Mouse (Mus musculus): ENCODE data around the gene Rest.

Gene Rest

DNA sequence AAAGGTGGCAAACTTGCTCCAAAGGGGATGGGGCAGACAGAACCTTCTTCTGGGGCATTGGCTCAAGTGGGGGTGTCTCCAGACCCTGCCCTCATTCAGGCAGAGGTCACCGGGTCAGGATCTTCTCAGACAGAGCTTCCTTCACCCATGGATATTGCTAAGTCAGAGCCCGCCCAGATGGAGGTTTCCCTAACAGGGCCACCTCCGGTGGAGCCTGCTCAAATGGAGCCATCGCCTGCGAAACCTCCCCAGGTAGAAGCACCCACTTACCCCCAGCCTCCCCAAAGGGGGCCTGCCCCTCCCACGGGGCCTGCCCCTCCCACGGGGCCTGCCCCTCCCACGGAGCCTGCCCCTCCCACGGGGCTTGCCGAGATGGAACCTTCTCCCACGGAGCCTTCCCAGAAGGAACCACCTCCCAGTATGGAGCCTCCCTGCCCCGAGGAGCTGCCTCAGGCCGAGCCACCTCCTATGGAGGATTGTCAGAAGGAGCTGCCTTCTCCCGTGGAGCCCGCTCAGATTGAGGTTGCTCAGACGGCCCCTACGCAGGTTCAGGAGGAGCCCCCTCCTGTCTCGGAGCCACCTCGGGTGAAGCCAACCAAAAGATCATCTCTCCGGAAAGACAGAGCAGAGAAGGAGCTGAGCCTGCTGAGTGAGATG is 16.4 kb downstream of the Rest start:
- ChIA-PET POLR2A (interaction anchor here (0.5 to 23.9 kb wide), 18 partner anchors 9 to 372 kb away, joined by 3 to 359 read pairs (median 4); partner anchors contain the start of genes Noa1 (in 2 of the 4), Polr2b (in 2 of the 4) and Rest (in 2 of the 4)), CTCF (interaction anchor here in 3 of 4 experiments (0.5 to 1.8 kb wide), 7 partner anchors 8 to 167 kb away, joined by 3 to 7 read pairs (median 3); partner anchors contain the start of gene Hopx (in 1 of the 3))

DNA sequence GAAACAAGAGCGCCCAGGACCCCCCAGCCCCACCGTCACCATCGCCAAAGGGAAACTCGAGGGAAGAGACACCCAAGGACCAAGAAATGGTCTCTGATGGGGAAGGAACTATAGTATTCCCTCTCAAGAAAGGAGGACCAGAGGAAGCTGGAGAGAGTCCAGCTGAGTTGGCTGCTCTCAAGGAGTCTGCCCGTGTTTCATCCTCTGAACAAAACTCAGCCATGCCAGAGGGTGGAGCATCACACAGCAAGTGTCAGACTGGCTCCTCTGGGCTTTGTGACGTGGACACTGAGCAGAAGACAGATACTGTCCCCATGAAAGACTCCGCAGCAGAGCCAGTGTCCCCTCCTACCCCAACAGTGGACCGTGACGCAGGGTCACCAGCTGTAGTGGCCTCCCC is 17.0 kb downstream of the Rest start:
- ChIA-PET CTCF (interaction anchor here in 2 of 4 experiments (0.5 to 1.8 kb wide), 5 partner anchors 11 to 168 kb away, joined by 3 to 7 read pairs (median 4); partner anchors contain the start of gene Hopx (in 1 of the 2)), POLR2A (interaction anchor here (0.5 to 23.9 kb wide), 16 partner anchors 9 to 371 kb away, joined by 3 to 359 read pairs (median 4); partner anchors contain the start of genes Noa1 (in 2 of the 4), Polr2b (in 2 of the 4) and Rest (in 2 of the 4))

DNA sequence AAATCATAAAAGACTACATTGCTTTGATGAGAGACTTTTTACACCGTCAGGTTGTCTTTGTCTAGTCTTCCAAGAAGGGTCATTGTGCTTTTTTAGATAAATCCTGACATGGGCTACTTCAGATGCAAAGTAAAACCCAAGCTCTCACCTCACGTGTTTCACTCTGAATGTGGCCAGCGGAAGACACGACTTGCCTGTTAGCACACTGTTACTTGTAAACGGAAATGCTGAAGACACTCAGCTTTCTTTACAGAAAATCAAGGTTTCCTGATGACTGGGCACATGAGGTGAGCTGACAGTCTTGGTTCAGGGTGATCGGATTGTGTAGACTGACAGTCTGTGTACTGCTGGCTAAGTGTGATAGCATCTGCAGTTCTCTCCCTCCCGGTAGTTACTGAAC is 20.4 kb downstream of the Rest start:
- ChIA-PET CTCF (interaction anchor here in 2 of 4 experiments (0.8 to 1.0 kb wide), 2 partner anchors 13 to 62 kb away, joined by 3 to 4 read pairs; no protein-coding TSS in a partner anchor), POLR2A (interaction anchor here in 3 of 4 experiments (0.6 to 23.9 kb wide), 7 partner anchors 11 to 165 kb away, joined by 3 to 359 read pairs (median 4); partner anchors contain the start of gene Rest (in 1 of the 3))

- POLR2A ChIA-PET = interaction anchor here in 3 of 4 experiments (0.6 to 23.9 kb wide), 10 partner anchors 9 to 37 kb away, joined by 3 to 359 read pairs (median 8); partner anchors contain the start of genes Rest (in 2 of the 3), Noa1 (in 1 of the 3) and Polr2b (in 1 of the 3)
- CTCF ChIA-PET = interaction anchor here in 1 of 4 experiments (0.9 to 1.4 kb wide), 2 partner anchors 13 to 15 kb away, joined by 3 read pairs; no protein-coding TSS in a partner anchor
These were observed 21.6 kb downstream of the Rest start for GRCm38 (mm10) chr5:77286904-77287303.

DNA sequence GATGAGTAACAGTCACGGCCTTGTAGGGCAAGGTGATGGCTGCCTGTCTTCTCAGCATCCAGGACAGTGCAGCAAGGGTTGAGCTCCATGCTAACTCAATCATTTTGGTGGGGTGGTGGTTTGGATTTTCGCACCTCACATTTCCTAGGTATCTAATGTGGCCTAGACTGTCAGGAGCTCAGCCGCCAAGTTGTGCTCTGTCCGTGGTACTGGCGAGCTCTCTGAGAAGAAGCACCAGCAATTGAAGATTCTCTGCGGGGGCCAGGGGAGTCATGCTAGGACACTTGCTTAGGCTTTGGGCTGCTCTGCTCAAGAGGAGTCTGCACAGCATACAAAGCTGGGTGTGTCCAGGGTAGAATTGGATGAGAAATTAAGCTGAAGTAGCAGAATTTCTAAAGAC is 22.6 kb downstream of the Rest start:
- CTCF ChIA-PET = interaction anchor here in 3 of 4 experiments (0.7 to 1.5 kb wide), 6 partner anchors 9 to 94 kb away, joined by 3 to 6 read pairs (median 3); no protein-coding TSS in a partner anchor
- POLR2A ChIA-PET = interaction anchor here (0.5 to 23.9 kb wide), 30 partner anchors 8 to 314 kb away, joined by 3 to 359 read pairs (median 4); partner anchors contain the start of genes Noa1 (in 3 of the 4), Polr2b (in 3 of the 4), Rest (in 2 of the 4) and Srp72 (in 1 of the 4)

DNA sequence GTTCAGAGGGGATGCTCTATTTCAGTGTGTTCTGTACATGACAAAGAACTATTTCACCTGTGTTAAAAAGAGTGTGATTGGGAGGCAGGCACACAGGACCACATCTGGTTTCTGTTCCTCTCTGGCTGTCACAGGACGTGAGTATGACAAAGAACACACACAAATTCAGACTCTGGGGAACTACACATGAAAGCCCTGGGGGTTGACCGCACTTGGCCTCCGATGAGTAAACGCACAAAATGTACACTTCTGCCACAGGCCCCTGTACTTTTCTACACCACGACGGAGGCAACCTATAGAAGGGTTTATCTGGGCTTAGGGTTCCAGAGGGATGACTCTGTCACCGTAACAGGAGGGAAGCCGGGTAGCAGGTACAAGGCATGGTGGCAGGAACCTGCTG is 24.4 kb downstream of the Rest start:
- ChIA-PET POLR2A (interaction anchor here in 1 of 4 experiments (0.6 to 23.9 kb wide), 3 partner anchors 20 to 79 kb away, joined by 5 to 359 read pairs (median 6); partner anchors contain the start of genes Polr2b and Rest), CTCF (interaction anchor here in 2 of 4 experiments (0.7 to 1.0 kb wide), 2 partner anchors 65 to 103 kb away, joined by 3 to 4 read pairs; no protein-coding TSS in a partner anchor)

DNA sequence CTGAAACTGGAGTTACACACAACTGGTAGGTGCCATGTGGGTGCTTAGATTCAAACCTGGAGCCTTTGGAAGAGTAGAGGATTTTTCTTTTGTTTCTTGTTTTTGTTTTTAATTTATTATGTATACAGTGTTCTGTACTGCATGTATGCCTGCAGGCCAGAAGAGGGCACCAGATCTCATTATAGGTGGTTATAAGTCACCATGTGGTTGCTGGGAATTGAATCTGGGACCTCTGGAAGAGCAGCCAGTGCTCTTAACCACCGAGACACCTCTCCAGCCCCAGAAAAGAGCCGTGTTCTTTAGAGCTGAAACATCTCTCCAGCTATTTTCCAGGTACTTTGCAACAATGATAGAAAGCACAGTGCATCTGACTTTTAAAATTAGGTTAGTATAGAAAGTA is 25.3 kb downstream of the Rest start:
- CTCF ChIA-PET = interaction anchor here in 1 of 4 experiments (0.6 kb wide), 1 partner anchor 92 kb away, joined by 5 read pairs; no protein-coding TSS in a partner anchor
- POLR2A ChIA-PET = interaction anchor here in 2 of 4 experiments (0.7 to 23.9 kb wide), 4 partner anchors 10 to 21 kb away, joined by 3 to 359 read pairs (median 4); partner anchors contain the start of genes Polr2b (in 1 of the 2) and Rest (in 1 of the 2)

DNA sequence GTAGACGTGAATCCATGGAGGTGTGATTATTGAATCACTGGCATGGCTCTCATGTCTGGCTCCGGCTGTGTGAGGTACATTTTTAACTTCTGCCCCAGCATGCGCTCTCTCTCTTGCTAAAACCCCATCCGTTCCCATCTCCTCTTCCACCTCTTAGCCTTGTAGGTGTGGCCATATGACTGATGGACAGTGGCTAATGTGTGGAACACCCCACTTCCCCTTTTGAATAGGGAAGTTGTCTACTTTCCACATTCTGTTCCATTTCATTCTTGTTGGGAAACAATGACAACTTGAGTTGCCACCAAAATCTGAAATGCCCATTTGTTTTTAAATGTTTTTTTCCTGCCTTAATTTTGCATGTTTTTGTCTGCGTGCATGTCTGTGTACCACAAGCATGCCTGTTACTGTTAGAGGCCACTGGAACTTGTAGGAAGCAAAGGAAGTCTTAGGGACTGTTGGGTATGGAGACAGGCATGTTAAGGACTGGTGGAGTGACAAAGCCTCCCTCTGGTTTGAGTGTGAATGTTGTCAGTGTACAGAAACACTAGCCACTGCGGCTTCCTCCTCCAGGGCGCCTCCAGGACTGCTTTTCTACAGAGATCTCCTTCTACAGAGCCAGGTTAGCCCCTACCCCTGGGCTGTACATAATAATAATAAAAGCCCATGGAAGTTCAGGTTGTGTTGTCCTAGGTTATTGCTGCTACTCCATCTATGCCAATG is 27.7 kb downstream of the Rest start:
- POLR2A ChIA-PET = interaction anchor here in 2 of 4 experiments (1.5 to 23.9 kb wide), 4 partner anchors 11 to 28 kb away, joined by 3 to 359 read pairs (median 6); partner anchors contain the start of genes Rest (in 2 of the 2), Noa1 (in 1 of the 2) and Polr2b (in 1 of the 2)

GRCm38 (mm10) chr5:77299486-77299885 is 34.2 kb downstream of the Rest start:
- POLR2A ChIA-PET = interaction anchor here in 3 of 4 experiments (0.6 to 8.0 kb wide), 8 partner anchors 10 to 335 kb away, joined by 3 to 57 read pairs (median 4); partner anchors contain the start of genes Noa1 (in 3 of the 3) and Polr2b (in 3 of the 3)
- CTCF ChIA-PET = interaction anchor here in 2 of 4 experiments (0.7 to 1.1 kb wide), 2 partner anchors 93 to 105 kb away, joined by 5 read pairs; no protein-coding TSS in a partner anchor

More for the DNA sequence above, 27.7 kb downstream of the Rest start:
- CTCF ChIA-PET = interaction anchor here in 1 of 4 experiments (1.5 kb wide), 1 partner anchor 57 kb away, joined by 4 read pairs; no protein-coding TSS in a partner anchor

DNA sequence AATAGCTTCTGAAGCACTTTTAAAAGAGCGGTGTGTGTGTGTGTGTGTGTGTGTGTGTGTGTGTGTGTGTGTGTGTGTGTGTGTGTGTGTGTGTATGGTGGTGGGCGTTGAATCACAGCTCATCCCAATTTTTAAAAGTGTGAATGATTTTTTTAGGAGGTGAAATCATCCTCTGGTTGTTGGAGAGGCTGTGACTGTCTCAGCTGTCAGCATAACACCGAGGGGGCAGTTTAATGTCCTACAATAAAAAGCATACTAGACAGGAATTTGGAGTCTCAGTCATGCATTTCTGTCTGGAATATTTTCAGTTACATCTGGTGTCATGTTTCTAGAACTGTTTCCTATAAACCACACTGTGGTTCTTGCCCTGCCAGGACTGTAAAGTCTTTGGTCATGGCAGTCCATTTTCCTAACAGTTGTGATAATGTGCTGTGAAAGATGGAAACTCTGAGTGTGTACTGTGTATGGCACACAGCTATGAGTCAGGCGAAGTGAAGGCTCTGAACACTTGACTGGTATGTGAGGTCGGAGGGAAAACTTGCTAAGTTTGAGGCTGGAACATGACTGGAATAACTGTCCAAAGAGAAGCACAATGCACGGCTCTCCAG is 36.1 kb downstream of the Rest start:
- ChIA-PET POLR2A (interaction anchor here in 2 of 4 experiments (0.6 to 8.0 kb wide), 5 partner anchors 9 to 24 kb away, joined by 3 to 57 read pairs (median 3); partner anchors contain the start of genes Noa1 (in 1 of the 2) and Polr2b (in 1 of the 2)), CTCF (interaction anchor here in 2 of 4 experiments (0.5 to 1.9 kb wide), 3 partner anchors 9 to 98 kb away, joined by 3 to 11 read pairs (median 3); partner anchors contain the start of genes Noa1 (in 1 of the 2) and Polr2b (in 1 of the 2))

GRCm38 (mm10) chr5:77307821-77308553 is 42.7 kb downstream of the Rest start:
- POLR2A ChIA-PET = interaction anchor here in 2 of 4 experiments (0.6 to 5.2 kb wide), 5 partner anchors 10 to 50 kb away, joined by 3 to 57 read pairs (median 4); no protein-coding TSS in a partner anchor
- CTCF ChIA-PET = interaction anchor here in 3 of 4 experiments (0.6 to 1.6 kb wide), 4 partner anchors 9 to 62 kb away, joined by 3 to 13 read pairs (median 10); no protein-coding TSS in a partner anchor

DNA sequence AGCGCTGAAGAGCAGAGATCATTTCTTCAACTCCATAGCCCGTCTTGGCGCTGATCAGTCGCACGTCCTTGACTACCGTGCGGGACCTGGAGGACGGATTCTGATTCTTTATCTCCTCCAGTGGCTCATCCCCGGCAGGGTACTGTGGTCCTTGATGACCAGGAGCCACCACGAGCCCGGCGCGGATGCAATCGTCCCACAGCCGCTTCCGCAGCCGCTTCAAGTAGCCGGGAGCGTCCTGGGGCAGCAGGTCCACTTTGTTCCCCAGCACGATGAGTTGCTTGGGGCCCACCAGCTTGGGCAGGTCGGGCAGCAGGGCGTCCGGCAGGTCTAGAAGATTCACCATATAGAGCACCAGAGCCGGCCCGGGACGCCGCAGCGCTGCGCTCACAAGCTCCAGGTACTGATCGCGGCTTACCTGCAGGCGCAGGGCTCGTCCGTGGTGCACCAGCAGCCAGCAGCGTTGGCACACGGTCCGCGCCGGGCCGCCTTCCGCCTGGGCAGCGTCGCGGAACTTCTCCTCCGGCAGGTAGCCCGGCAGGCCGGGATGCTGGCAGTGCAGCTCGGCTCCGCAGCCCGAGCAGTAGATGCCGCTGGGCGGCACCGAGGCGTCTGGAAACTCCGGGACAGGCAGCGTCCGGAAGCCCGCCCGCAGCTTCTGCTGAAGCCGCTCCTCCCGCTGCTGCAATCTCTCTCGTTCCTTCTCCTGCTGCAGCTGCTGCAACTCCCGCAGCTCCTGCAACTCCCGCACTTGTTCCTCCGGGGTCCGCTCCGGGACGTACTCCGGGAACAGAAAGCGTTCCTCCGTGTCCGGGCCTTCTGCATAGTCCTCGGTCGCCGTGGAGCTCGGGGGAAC is 44.0 kb downstream of the Rest start:
- ChIA-PET POLR2A (interaction anchor here (0.6 to 5.2 kb wide), 38 partner anchors 9 to 359 kb away, joined by 3 to 57 read pairs (median 6); partner anchors contain the start of genes Paics (in 2 of the 4), Ppat (in 1 of the 4) and Rest (in 1 of the 4)), CTCF (interaction anchor here in 3 of 4 experiments (0.6 to 2.6 kb wide), 8 partner anchors 9 to 59 kb away, joined by 3 to 11 read pairs (median 4); no protein-coding TSS in a partner anchor)

GRCm38 (mm10) chr5:77309924-77310772 is 44.9 kb downstream of the Rest start, which contains the start of the genes Noa1 and Polr2b:
TSS of gene Noa1 (minus strand) at chr5:77310084.
TSS of gene Polr2b (plus strand) at chr5:77310147.
- ChIA-PET CTCF (interaction anchor here (0.6 to 2.6 kb wide), 11 partner anchors 9 to 525 kb away, joined by 3 to 11 read pairs (median 4); no protein-coding TSS in a partner anchor), POLR2A (interaction anchor here (0.5 to 5.2 kb wide), 55 partner anchors 9 to 360 kb away, joined by 3 to 57 read pairs (median 5); partner anchors contain the start of genes Paics (in 2 of the 4), Rest (in 2 of the 4), Ppat (in 1 of the 4) and Srp72 (in 1 of the 4))

DNA sequence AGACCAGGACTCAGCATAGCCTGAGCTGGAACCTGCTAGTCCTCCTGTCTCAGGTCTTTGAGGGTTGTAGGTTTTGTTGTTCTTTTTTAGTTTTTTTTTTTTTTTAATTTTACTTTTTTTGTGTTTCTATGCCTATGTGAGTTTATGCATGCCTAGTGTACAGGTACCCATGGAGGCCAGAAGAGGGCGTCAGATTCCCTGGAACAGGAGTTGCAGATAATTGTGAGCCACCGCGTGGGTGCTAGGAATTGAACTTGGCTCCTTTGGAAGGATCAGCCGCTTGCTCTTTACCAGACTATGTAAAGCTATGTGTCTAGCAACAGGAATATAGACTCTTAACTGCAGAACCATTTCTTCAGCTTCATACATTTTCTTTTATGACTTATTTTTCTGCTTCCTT is 48.9 kb downstream of the Rest start:
- CTCF ChIA-PET = interaction anchor here in 1 of 4 experiments (0.6 kb wide), 1 partner anchor 44 kb away, joined by 6 read pairs; no protein-coding TSS in a partner anchor
- POLR2A ChIA-PET = interaction anchor here in 1 of 4 experiments (0.6 kb wide), 1 partner anchor 74 kb away, joined by 3 read pairs; no protein-coding TSS in a partner anchor

All from embryonic stem cell, embryonic (primary cell).